Mouse (Mus musculus) hematopoietic multipotent progenitor cell, adult 10-12 weeks (in vitro differentiated cells): ENCODE data around the gene Olfr8. TPM values are rescaled to one million over a fixed set of nuclear protein-coding genes. Genes with fewer than 3 reads are reported as not detected.

Experiments used
- polyA plus RNA-seq: library from polyadenylated mRNA; stranded (reverse); fragments of >175 nt; gene quantifications from 2 replicates; pipeline ENCODE4 v1.2.3, GENCODE M21; 2012; ENCODE audit warnings: low replicate concordance

The Olfr8 gene
- not detected in 2 replicates for polyA plus RNA-seq

GRCm38 (mm10) chr10:78950336-78950735 lies at the start of gene Olfr8:
Gene Olfr8, plus strand, starts transcription at chr10:78950636.

GRCm38 (mm10) chr10:78912871-78913270 lies 37.6 kb upstream of the Olfr8 start, which contains the start of gene Olfr1354:
Gene Olfr1354, plus strand, starts transcription at chr10:78913171.

GRCm38 (mm10) chr10:78963009-78963408 lies 12.6 kb downstream of the Olfr8 start, which contains the start of gene Olfr1353:
Gene Olfr1353, plus strand, starts transcription at chr10:78963309.

GRCm38 (mm10) chr10:78980750-78981149 lies 30.3 kb downstream of the Olfr8 start, which contains the start of gene Olfr1352:
Gene Olfr1352, plus strand, starts transcription at chr10:78981050.

Other genes starting within 250 kb of the Olfr8 start
- not detected in 2 replicates for gene Casp14, start 232.3 kb upstream of the Olfr8 start, polyA plus RNA-seq
- gene Ccdc105, start 197.6 kb upstream of the Olfr8 start, polyA plus RNA-seq, result not detected in 2 replicates
- gene Slc1a6, start 170.1 kb upstream of the Olfr8 start, polyA plus RNA-seq, result not detected in 2 replicates
- gene Olfr1356, start 98.5 kb upstream of the Olfr8 start, polyA plus RNA-seq, result not detected in 2 replicates
- gene Olfr1355, start 75.1 kb upstream of the Olfr8 start, polyA plus RNA-seq, result not detected in 2 replicates
- not detected in 2 replicates for gene Olfr1354, start 37.5 kb upstream of the Olfr8 start, polyA plus RNA-seq
- not detected in 2 replicates for gene Olfr1353, start 12.7 kb downstream of the Olfr8 start, polyA plus RNA-seq
- not detected in 2 replicates for gene Olfr1352, start 30.4 kb downstream of the Olfr8 start, polyA plus RNA-seq
- gene Olfr1351, start 61.8 kb downstream of the Olfr8 start, polyA plus RNA-seq, result not detected in 2 replicates
- not detected in 2 replicates for gene Olfr57, start 78.1 kb downstream of the Olfr8 start, polyA plus RNA-seq
- gene 2610008E11Rik, start 147.0 kb downstream of the Olfr8 start, polyA plus RNA-seq, result 0.88 and 2.2 TPM in 2 replicates
- not detected in 2 replicates for gene Vmn2r80, start 198.1 kb downstream of the Olfr8 start, polyA plus RNA-seq